Mouse (Mus musculus) gastrocnemius, adult 2 months (tissue): ENCODE results near the gene Gins3. TPM values are rescaled to one million over a fixed set of nuclear protein-coding genes. Genes with fewer than 3 reads are reported as not detected.
"Not testable (repeated sequence)": the region's sequence is repeated elsewhere in the genome, so short reads cannot be mapped to it uniquely, and the experiment has no call there.

Experiments used
- DNase-seq: peaks from one replicate; pipeline ENCODE4 v3.0.0; 2022
- H3K27ac ChIP-seq: fragments of 200-600 bp; 2 replicates; pipeline ENCODE4 v1.8.1; 2022; ENCODE audit warnings: mild to moderate bottlenecking
- H3K4me3 ChIP-seq: fragments of 200-600 bp; 2 replicates; pipeline ENCODE4 v1.8.1; 2022; ENCODE audit warnings: mild to moderate bottlenecking, moderate library complexity
- CTCF ChIP-seq: fragments of 200-600 bp; IDR thresholded peaks from 2 replicates; pipeline ENCODE4 v1.8.1; 2022; ENCODE audit warnings: antibody characterized with exemption, mild to moderate bottlenecking, moderate library complexity
- intact Hi-C: fragments of 180-260 bp; cut with DNase I; formaldehyde crosslinking; loops from one replicate; pipeline ENCODE4 v1.15.1; 2025
- long read RNA-seq, 2 experiments: library from polyadenylated mRNA; stranded (forward); transcript quantifications; one replicate each; pipeline ENCODE4 v2.0.0; 2021
- total RNA-seq, 2 experiments: library from RNA; stranded (reverse); gene quantifications; 2 replicates each; pipeline ENCODE4 v1.2.3; 2021

Gins3 gene
- under 1 TPM; 0.41 to 0.64 TPM for total RNA-seq
- long read RNA-seq, experiment 1, partial matches to known transcripts, result 0 of 2 reads
- long read RNA-seq, experiment 1, other reads (novel, unspliced or antisense), result 0 of 2 reads
- long read RNA-seq, experiment 2, partial matches to known transcripts, result 0 of 1 reads
- long read RNA-seq, experiment 2, other reads (novel, unspliced or antisense), result 0 of 1 reads

DNA sequence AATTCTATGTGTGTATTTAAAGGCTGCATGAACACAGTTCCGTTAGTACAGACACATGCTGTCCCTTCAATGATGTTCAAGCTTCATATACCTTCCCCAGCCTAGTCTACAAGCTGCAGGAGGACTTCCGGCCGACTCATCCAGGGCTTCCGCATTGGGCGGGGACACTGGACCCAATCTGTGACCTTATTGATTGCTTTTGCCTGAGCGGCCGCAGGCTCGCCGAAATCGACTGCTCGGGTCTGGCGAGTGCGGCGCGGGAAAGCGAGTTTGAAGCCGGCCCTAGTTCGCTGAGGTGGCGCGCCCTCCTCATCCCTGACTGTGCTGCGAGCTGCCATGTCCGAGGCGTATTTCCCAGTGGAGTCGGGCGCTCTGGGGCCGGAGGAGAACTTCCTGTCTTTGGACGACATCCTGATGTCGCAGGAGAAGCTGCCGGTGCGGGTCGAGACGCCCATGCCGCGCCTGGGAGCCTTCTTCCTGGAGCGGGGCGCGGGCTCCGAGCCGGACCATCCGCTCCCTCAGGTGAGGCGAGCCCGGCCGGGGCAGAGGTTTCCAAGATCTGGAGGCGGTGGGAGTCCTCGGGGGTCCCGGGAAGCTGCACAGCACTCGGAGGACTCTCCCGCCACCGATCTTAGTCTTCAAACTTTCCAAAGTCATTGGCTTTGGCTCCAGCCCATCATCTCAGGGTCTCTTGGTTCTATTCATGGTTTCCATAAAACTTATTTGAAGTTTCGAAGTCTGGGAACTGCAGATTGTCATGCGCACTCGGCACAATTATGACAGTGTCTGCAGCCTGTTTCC is at the start of gene Gins3:
Gins3 (plus strand) TSS at position 192 of the 801 bp plus-strand sequence.
- intact Hi-C loops, result loop anchor here (5.0 to 10.0 kb wide), 2 partner anchors 174 to 299 kb away; partner anchors contain the start of genes Cnot1, Usb1 and Zfp319
- peak within 1 kb of the TSS; percentile 39 for H3K27ac ChIP-seq
- TF ChIP-seq CTCF, result no peak

DNA sequence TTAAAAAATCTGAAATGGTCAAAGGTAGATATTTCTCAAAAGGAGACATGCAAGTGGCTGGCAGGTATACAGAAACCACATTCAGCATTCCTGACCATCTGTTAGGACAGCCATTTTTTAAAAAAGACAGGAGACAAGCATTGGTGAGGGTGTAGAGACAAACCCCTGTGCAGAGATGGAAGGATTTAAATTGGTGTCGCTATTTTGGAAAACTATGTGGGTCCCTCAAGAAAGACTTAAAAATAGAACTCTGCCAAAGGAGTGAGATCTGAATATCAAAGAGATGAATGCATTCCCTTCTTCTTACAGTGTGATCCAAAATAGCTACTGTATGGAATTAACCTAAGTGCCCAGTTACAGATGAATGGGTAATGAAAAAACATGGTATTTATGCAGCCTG is 45.9 kb upstream of the Gins3 start:
- no peak overlapping the region for H3K4me3 ChIP-seq
- intact Hi-C loops, result no loop called here
- TF ChIP-seq CTCF, result no peak
- no peak overlapping the region for H3K27ac ChIP-seq
- no peak for DNase-seq

More for the DNA sequence above, at the start of gene Gins3:
- DNase-seq, result peak; percentile 95
- peak within 1 kb of the TSS; percentile 98 for H3K4me3 ChIP-seq

DNA sequence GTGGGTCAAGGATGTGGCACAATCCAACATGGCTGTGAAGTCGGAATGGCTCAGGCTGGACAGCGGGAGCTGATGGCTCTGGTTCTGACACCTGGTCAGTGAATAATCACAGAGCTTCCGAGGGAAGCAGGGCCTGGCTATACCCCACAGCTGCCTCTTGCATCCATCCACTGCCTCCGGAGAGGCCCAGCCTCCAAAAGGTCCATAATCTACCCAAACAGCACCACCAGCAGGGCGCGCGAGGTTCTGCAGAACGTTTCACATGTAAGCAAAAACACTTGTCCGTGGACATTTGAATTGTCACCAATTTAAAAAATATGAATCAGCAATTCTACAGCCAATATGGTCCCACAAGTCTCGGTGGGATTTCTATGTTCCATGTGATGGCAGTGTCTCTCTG is 44.0 kb upstream of the Gins3 start:
- no peak for TF ChIP-seq CTCF
- DNase-seq, result no peak
- Histone ChIP-seq H3K4me3 (no peak overlapping the region), H3K27ac (no peak overlapping the region)
- intact Hi-C loops, result no loop called here

DNA sequence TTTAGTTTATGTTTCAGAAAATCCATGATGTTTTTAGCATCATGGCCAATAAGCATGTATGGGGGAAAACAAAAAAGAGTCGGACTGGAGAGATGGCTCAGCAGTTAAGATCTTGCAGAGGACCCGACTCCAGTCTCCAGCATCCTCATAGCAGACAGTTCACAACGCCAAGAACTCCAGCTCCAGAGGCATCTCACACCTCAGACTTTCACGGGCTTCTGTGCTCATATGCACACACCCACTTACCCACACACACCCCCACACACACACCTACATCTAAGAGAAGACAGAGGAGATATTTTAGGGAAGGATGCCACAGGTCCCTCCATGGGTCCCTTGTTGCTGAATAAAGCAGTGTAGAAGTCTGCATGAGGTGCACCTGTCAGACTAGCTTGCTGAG is 42.7 kb upstream of the Gins3 start:
- Histone ChIP-seq H3K27ac (no peak overlapping the region), H3K4me3 (no peak overlapping the region)
- no peak for TF ChIP-seq CTCF
- no peak for DNase-seq
- intact Hi-C loops, result no loop called here

DNA sequence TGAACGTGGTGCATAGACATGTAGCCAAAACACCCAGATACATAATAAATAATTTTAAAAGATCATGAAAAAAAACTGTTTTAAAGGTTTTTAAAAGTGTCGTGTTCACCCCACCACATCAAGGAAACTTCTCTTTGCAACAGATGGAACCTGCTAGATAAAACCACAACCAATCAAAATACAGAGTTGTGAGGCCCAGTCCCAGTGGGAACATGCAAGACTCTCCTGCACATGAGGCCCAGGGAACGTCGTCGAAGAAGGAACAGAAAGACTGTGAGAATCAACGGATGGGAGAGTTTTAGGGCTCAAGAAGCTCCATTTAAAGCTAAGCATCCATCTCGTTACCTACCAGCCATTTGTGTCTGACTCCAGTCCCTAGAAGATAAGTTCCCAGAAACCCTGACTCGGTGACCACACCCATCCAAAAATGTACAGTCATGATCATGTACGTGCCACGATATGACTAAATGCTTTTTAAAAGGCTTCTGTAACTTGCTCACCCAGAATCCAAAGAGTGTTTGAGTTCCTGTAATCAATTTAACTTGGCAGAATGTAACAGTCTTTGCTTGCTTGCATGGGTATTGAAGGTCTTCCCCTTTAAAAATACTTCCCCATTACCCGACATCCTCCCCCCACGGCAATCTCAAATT is 41.0 kb upstream of the Gins3 start:
- no peak for TF ChIP-seq CTCF
- no peak overlapping the region for H3K4me3 ChIP-seq
- no peak for DNase-seq
- H3K27ac ChIP-seq, result no peak overlapping the region
- intact Hi-C loops, result no loop called here

GRCm38 (mm10) chr8:95593439-95594393 is 39.5 kb upstream of the Gins3 start:
- Histone ChIP-seq H3K4me3 (no peak overlapping the region), H3K27ac (no peak overlapping the region)
- DNase-seq, result no peak
- intact Hi-C loops, result no loop called here
- no peak for TF ChIP-seq CTCF

DNA sequence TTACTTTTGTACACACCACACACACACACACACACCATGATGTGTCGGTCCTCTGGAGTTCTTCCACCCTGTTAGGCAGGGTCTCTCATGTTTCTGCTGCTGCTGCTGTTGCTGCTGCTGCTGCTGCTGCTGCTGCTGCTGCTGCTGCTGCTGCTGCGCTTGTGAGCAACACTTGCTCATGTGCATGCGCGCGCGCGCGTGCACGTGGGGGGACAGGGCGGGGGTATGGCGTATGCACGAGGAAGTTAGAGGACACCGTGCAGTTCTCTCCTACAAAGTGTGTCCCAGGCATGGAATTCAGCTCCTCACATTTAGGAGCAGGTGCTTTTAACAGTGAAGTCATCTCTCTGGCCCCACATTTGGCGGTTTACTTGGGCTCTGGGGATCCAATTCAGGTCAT is 38.1 kb upstream of the Gins3 start:
- intact Hi-C loops, result no loop called here
- DNase-seq, result no peak
- TF ChIP-seq CTCF, result no peak
- H3K27ac ChIP-seq, result no peak overlapping the region
- H3K4me3 ChIP-seq, result no peak overlapping the region

DNA sequence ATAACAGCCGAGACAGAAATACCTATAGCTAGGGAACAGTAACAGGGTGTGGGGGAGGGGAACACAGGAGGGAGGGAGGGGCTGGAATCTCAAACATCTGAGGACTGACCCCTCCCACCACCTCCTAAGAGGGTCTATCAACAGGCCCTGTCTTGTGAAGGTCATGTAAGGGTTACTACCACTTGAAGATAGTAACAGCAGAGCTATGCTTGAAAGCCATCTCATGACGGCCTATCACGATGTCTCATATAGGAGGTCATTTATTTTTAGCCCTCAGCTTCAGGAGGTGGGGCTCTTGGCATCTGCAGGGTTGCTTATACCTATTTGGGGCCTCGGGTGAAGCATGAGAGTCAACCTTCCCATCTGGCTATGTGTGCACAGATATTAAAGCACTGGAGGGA is 36.4 kb upstream of the Gins3 start:
- no peak overlapping the region for H3K4me3 ChIP-seq
- no peak for DNase-seq
- TF ChIP-seq CTCF, result no peak
- no peak overlapping the region for H3K27ac ChIP-seq
- intact Hi-C loops, result no loop called here

DNA sequence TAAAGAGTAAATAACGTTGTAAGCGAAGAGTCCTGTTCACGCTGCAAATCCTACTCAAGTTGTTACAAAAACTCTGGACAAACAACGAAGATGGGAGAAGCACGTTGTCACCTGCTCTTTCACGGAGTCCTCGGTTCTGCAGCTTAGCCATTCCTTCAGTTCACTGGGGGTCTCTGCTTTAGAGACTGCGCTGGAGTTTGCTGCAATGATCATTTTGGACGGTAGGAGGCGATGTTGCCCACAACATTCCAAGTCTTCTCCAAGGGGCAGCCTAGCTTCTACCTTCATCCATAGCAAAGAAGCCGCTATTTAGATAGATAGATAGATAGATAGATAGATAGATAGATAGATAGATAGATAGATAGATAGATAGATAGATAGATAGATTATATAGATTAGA is 33.4 kb upstream of the Gins3 start:
- Histone ChIP-seq H3K27ac (no peak overlapping the region), H3K4me3 (no peak overlapping the region)
- peak; percentile 72 for TF ChIP-seq CTCF
- no peak for DNase-seq
- intact Hi-C loops, result loop anchor here (5.0 kb wide), 1 partner anchor 317 kb away; no protein-coding TSS in a partner anchor

GRCm38 (mm10) chr8:95601306-95601705 is 31.9 kb upstream of the Gins3 start:
- intact Hi-C loops, result loop anchor here (5.0 kb wide), 1 partner anchor 316 kb away; no protein-coding TSS in a partner anchor
- H3K4me3 ChIP-seq, result no peak overlapping the region
- no peak for TF ChIP-seq CTCF
- no peak for DNase-seq
- H3K27ac ChIP-seq, result no peak overlapping the region

DNA sequence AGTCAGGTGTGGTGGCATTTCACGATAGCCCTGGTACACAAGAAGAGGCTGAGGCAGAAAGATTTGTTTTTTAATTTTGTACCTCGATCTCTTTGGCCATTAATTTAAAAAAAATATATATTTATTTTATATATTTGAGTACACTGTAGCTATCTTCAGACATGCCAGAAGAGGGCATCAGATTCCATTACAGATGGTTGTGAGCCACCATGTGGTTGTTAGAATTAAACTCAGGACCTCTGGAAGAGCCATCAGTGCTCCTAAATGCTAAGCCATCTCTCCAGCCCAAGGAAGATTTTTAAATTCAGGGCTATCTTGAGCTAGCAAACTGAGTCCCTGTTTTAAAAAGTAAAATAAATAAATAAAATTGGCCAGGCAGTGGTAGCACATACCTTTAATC is 31.1 kb upstream of the Gins3 start:
- Histone ChIP-seq H3K4me3 (no peak overlapping the region), H3K27ac (no peak overlapping the region)
- peak; percentile 14; the same call in 1 of the 2 replicates for TF ChIP-seq CTCF
- intact Hi-C loops, result loop anchor here (5.0 kb wide), 1 partner anchor 315 kb away; no protein-coding TSS in a partner anchor
- no peak for DNase-seq

GRCm38 (mm10) chr8:95606509-95606908 is 26.7 kb upstream of the Gins3 start:
- H3K27ac ChIP-seq, H3K4me3 ChIP-seq, DNase-seq: not testable (repeated sequence)
- intact Hi-C loops, result loop anchor here (1.0 kb wide), 1 partner anchor 91 kb away; no protein-coding TSS in a partner anchor
- peak; percentile 64 for TF ChIP-seq CTCF
